Mouse (Mus musculus): ENCODE measurements around the gene Xpr1. TPM values are rescaled to one million over a fixed set of nuclear protein-coding genes. Genes with fewer than 3 reads are reported as not detected.
"Not testable (repeated sequence)": the region's sequence is repeated elsewhere in the genome, so short reads cannot be mapped to it uniquely, and the experiment has no call there.

Xpr1 gene
- polyA plus RNA-seq, 1 experiment, result 4.3 TPM

DNA sequence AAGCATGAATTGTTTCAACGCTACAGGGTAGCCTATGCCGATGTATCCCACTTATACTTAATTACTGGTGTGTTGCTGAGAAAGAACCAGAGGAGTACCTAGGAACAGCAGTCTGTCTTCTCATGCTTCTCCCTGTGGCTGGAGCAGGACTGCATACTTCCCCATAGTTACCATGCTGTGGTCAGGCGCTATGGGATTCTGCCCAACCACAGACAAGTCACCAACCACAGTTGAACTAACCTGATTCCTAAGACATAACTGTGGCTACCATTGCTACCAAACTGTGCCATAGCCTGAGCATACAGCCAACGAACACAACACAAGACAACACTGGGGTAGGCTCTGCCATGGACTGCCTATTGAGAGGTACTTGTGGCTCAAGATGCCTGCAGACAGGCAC, 144.3 kb downstream of the Xpr1 start:
- Histone ChIP-seq H3ac (ENCODE audit: control insufficient read depth, insufficient read length, low read depth) (no peak overlapping the region), H3K4me3 (ENCODE audit: insufficient read depth, poor library complexity, severe bottlenecking) (no peak overlapping the region), H3K79me2 (ENCODE audit: control insufficient read depth, insufficient read depth) (no peaks in the 10 kb centered on the region), H3K27me3 (ENCODE audit: control insufficient read depth, insufficient read depth, insufficient read length) (no peaks in the 10 kb centered on the region), H3K79me3 (ENCODE audit: low read depth) (no peaks in the 10 kb centered on the region), H3K36me3 (ENCODE audit: control insufficient read depth, insufficient read depth) (no peaks in the 10 kb centered on the region)
- no peak for TF ChIP-seq FOSL1 (IDR thresholded peaks at IDR 0.05; ENCODE audit: insufficient read depth, low read length, poor library complexity, severe bottlenecking)
- TF ChIP-seq MYOD1 (IDR thresholded peaks at IDR 0.05; ENCODE audit: control insufficient read depth, insufficient read length, low read depth), result no peak
- no peak for TF ChIP-seq CTCF (IDR thresholded peaks at IDR 0.05; ENCODE audit: control insufficient read depth, insufficient read depth, insufficient read length)
- no peak for TF ChIP-seq CEBPB (IDR thresholded peaks at IDR 0.05; ENCODE audit: low read depth)

DNA sequence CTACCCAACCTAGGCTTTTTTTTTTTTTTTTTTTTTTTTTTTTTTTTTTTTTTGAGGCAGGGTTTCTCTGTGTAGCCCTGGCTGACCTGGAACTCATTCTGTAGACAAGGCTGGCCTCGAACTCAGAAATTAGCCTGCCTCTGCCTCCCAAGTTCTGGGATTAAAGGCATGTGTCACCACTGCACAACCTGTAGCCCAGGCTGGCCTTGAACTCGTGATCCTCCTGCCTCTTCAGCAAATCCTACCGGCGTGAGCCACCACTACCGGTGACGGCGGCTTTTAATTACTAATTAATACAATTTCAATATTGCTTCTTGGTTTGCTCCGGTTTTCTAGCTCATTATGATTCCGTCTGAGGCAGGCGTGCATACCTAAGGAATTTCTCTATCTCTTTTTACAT, 154.7 kb downstream of the Xpr1 start:
- not testable (repeated sequence) for H3ac ChIP-seq (ENCODE audit: control insufficient read depth, insufficient read length, low read depth); H3K27me3 ChIP-seq (ENCODE audit: control insufficient read depth, insufficient read depth, insufficient read length); H3K79me3 ChIP-seq (ENCODE audit: low read depth); H3K36me3 ChIP-seq (ENCODE audit: control insufficient read depth, insufficient read depth); H3K4me3 ChIP-seq (ENCODE audit: insufficient read depth, poor library complexity, severe bottlenecking); H3K79me2 ChIP-seq (ENCODE audit: control insufficient read depth, insufficient read depth)

DNA sequence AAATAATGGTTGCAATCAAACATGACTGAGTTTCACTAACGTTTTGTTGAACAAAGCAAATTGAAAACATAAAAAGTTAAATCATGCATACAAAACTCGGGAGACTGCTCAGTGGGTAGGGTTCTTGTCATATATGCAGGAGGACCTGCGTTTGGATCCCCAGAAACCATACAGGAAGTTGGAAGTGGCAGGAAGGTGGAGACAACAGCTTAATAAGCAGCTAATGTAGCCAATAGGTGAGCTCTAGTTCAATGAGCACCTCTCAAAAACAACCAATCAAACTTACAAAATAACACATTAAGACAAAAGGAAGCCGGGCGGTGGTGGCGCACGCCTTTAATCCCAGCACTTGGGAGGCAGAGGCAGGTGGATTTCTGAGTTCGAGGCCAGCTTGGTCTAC, 162.9 kb downstream of the Xpr1 start:
- no peak overlapping the region for H3K4me3 ChIP-seq (ENCODE audit: insufficient read depth, poor library complexity, severe bottlenecking)
- no peak overlapping the region for H3ac ChIP-seq (ENCODE audit: control insufficient read depth, insufficient read length, low read depth)
- H3K79me3 ChIP-seq (ENCODE audit: low read depth), result no peaks in the 10 kb centered on the region
- H3K27me3 ChIP-seq (ENCODE audit: control insufficient read depth, insufficient read depth, insufficient read length), result peaks cover 4% of the 10 kb centered on the region
- H3K36me3 ChIP-seq (ENCODE audit: control insufficient read depth, insufficient read depth), result no peaks in the 10 kb centered on the region
- no peaks in the 10 kb centered on the region for H3K79me2 ChIP-seq (ENCODE audit: control insufficient read depth, insufficient read depth)
- TF ChIP-seq FOSL1 (IDR thresholded peaks at IDR 0.05; ENCODE audit: insufficient read depth, low read length, poor library complexity, severe bottlenecking), result no peak
- no peak for TF ChIP-seq MYOG (IDR thresholded peaks at IDR 0.05; ENCODE audit: control insufficient read depth, extremely low read depth, insufficient read length)
- TF ChIP-seq CEBPB (IDR thresholded peaks at IDR 0.05; ENCODE audit: low read depth), result no peak
- no peak for TF ChIP-seq MAX (IDR thresholded peaks at IDR 0.05)

DNA sequence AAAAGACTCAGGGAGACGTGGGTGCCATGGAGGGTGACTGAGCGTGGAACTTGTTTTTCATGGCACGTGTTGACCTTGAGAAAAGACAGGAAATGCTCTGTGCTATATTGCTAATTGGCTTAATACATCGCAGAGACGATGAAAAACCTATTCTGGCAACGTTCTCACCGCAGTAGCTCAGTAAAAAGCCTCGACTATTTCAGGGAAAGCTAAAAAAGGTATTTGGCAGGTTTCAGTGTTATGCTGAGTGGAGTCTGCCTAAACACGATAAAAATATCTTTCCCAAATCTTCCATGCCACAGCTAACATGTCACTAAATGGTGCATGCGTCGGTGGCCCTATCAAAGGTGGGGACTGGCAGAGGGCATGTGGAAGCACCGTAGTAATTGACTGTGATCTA, 164.1 kb downstream of the Xpr1 start:
- TF ChIP-seq FOSL1 (IDR thresholded peaks at IDR 0.05; ENCODE audit: insufficient read depth, low read length, poor library complexity, severe bottlenecking), result no peak
- TF ChIP-seq MYOD1 (IDR thresholded peaks at IDR 0.05; ENCODE audit: control insufficient read depth, insufficient read length, low read depth), result no peak
- no peak for TF ChIP-seq MAX (IDR thresholded peaks at IDR 0.05)
- TF ChIP-seq USF1 (IDR thresholded peaks at IDR 0.05; ENCODE audit: low read depth), result no peak
- no peak for TF ChIP-seq CEBPB (IDR thresholded peaks at IDR 0.05; ENCODE audit: low read depth)
- no peak for TF ChIP-seq MYOG (IDR thresholded peaks at IDR 0.05; ENCODE audit: control insufficient read depth, extremely low read depth, insufficient read length)
- no peak for TF ChIP-seq CTCF (IDR thresholded peaks at IDR 0.05; ENCODE audit: control insufficient read depth, insufficient read depth, insufficient read length)

DNA sequence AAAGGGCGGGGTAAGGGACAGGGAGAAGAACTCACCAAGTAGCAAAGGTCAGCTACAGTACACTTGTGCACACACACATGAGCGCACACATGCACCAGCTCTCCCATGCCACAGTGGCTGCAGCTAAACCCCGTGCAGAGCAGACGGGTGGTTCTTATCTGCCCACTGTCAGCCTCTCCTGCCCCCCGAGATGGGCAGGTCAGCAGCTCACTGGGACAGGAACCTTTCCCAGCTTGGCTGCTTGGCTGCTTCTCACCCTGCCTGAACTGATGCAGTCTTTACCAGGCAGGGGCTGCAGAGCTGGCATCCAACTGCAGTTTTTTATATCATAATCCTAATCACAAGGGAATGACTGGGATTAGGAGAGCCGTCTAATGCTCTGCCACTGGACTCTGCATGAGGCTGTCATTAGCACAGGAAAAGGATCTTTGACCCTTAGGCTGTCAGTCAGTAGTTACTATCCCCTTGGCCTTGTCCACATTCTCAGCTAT, 164.5 kb downstream of the Xpr1 start:
- Histone ChIP-seq H3K36me3 (ENCODE audit: control insufficient read depth, insufficient read depth) (no peaks in the 10 kb centered on the region), H3K79me2 (ENCODE audit: control insufficient read depth, insufficient read depth) (no peaks in the 10 kb centered on the region), H3K79me3 (ENCODE audit: low read depth) (no peaks in the 10 kb centered on the region), H3ac (ENCODE audit: control insufficient read depth, insufficient read length, low read depth) (no peak overlapping the region), H3K4me3 (ENCODE audit: insufficient read depth, poor library complexity, severe bottlenecking) (no peak overlapping the region), H3K27me3 (ENCODE audit: control insufficient read depth, insufficient read depth, insufficient read length) (peaks cover 4% of the 10 kb centered on the region)
- TF ChIP-seq USF1 (IDR thresholded peaks at IDR 0.05; ENCODE audit: low read depth), result no peak

More for the DNA sequence above, 164.1 kb downstream of the Xpr1 start:
- Histone ChIP-seq H3K79me3 (ENCODE audit: low read depth) (no peaks in the 10 kb centered on the region), H3K4me3 (ENCODE audit: insufficient read depth, poor library complexity, severe bottlenecking) (no peak overlapping the region), H3ac (ENCODE audit: control insufficient read depth, insufficient read length, low read depth) (no peak overlapping the region), H3K79me2 (ENCODE audit: control insufficient read depth, insufficient read depth) (no peaks in the 10 kb centered on the region), H3K27me3 (ENCODE audit: control insufficient read depth, insufficient read depth, insufficient read length) (peaks cover 4% of the 10 kb centered on the region), H3K36me3 (ENCODE audit: control insufficient read depth, insufficient read depth) (no peaks in the 10 kb centered on the region)

DNA sequence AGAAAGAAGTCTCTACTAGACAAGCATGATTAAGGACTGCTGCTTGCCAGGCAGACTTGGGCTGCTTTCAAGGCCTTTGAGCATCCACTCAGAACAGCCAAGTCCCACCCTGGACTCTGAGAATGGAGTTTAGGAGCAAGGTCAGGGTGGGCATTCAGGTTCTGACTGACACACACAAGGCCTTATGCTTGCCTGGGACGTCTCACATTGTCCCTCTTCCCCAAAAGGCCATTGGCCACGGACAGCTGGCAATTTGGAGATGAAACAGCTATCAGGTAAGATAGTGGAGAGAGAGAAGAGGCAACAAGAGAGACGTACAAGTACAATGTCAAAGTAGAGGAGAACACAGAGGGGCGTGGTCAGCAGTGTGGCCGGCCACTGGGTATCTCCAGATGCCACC, 165.6 kb downstream of the Xpr1 start:
- no peaks in the 10 kb centered on the region for H3K79me3 ChIP-seq (ENCODE audit: low read depth)
- TF ChIP-seq CTCF (IDR thresholded peaks at IDR 0.05; ENCODE audit: control insufficient read depth, insufficient read depth, insufficient read length) (no peak), FOSL1 (IDR thresholded peaks at IDR 0.05; ENCODE audit: insufficient read depth, low read length, poor library complexity, severe bottlenecking) (no peak), CEBPB (IDR thresholded peaks at IDR 0.05; ENCODE audit: low read depth) (no peak), MAX (IDR thresholded peaks at IDR 0.05) (no peak), MYOD1 (IDR thresholded peaks at IDR 0.05; ENCODE audit: control insufficient read depth, insufficient read length, low read depth) (no peak), USF1 (IDR thresholded peaks at IDR 0.05; ENCODE audit: low read depth) (no peak), MYOG (IDR thresholded peaks at IDR 0.05; ENCODE audit: control insufficient read depth, extremely low read depth, insufficient read length) (no peak)
- no peak overlapping the region for H3ac ChIP-seq (ENCODE audit: control insufficient read depth, insufficient read length, low read depth)

More for the DNA sequence above, 165.6 kb downstream of the Xpr1 start:
- H3K79me2 ChIP-seq (ENCODE audit: control insufficient read depth, insufficient read depth), result no peaks in the 10 kb centered on the region
- H3K36me3 ChIP-seq (ENCODE audit: control insufficient read depth, insufficient read depth), result no peaks in the 10 kb centered on the region
- no peak overlapping the region for H3K4me3 ChIP-seq (ENCODE audit: insufficient read depth, poor library complexity, severe bottlenecking)
- H3K27me3 ChIP-seq (ENCODE audit: control insufficient read depth, insufficient read depth, insufficient read length), result peaks cover 4% of the 10 kb centered on the region

Measured in C2C12 (cell line).